Mouse (Mus musculus) right cerebral cortex, postnatal 25 days (tissue): Measurements from ENCODE around the gene Dcaf1.

ENCODE experiments used
- DNase-seq: peaks from one replicate; pipeline ENCODE4 v3.0.0; 2022

Dcaf1 gene

GRCm38 (mm10) chr9:106821618-106822380 is at the start of gene Dcaf1:
Dcaf1 (plus strand) TSS chr9:106821874.
- peak; percentile 89 for DNase-seq

GRCm38 (mm10) chr9:106776116-106776515 is 45.6 kb upstream of the Dcaf1 start:
- DNase-seq: no peak

GRCm38 (mm10) chr9:106777423-106777822 is 44.3 kb upstream of the Dcaf1 start:
- DNase-seq: no peak

- DNase-seq: no peak
Observed at GRCm38 (mm10) chr9:106778319-106778718, 43.4 kb upstream of the Dcaf1 start.

- DNase-seq: no peak
Observed at GRCm38 (mm10) chr9:106780086-106780485, 41.6 kb upstream of the Dcaf1 start.

- DNase-seq: no peak
Observed at GRCm38 (mm10) chr9:106783554-106783953, 38.1 kb upstream of the Dcaf1 start.

- DNase-seq: no peak
Observed at GRCm38 (mm10) chr9:106785206-106785605, 36.5 kb upstream of the Dcaf1 start.

- peak; percentile 4 for DNase-seq
Observed at GRCm38 (mm10) chr9:106787979-106788811, 33.5 kb upstream of the Dcaf1 start.

- DNase-seq: peak; percentile 85
Observed at GRCm38 (mm10) chr9:106788812-106789321, 32.8 kb upstream of the Dcaf1 start, which contains the start of gene Rad54l2. Rad54l2 (minus strand) TSS chr9:106789194.

- DNase-seq: no peak
Observed at GRCm38 (mm10) chr9:106789363-106789762, 32.3 kb upstream of the Dcaf1 start.

- DNase-seq: no peak
Observed at GRCm38 (mm10) chr9:106790831-106791230, 30.8 kb upstream of the Dcaf1 start.

GRCm38 (mm10) chr9:106806503-106806902 is 15.2 kb upstream of the Dcaf1 start:
- no peak for DNase-seq

GRCm38 (mm10) chr9:106818191-106818590 is 3.5 kb upstream of the Dcaf1 start:
- DNase-seq: no peak

- DNase-seq: peak; percentile 4
Observed at GRCm38 (mm10) chr9:106819201-106819600, 2.5 kb upstream of the Dcaf1 start.

- no peak for DNase-seq
Observed at GRCm38 (mm10) chr9:106821050-106821617, 540 bp upstream of the Dcaf1 start.

GRCm38 (mm10) chr9:106822381-106823104 is 869 bp downstream of the Dcaf1 start:
- peak; percentile 79 for DNase-seq

- DNase-seq: no peak
Observed at GRCm38 (mm10) chr9:106840569-106840968, 18.9 kb downstream of the Dcaf1 start.

GRCm38 (mm10) chr9:106842800-106843199 is 21.1 kb downstream of the Dcaf1 start:
- DNase-seq: no peak

- no peak for DNase-seq
Observed at GRCm38 (mm10) chr9:106856664-106857063, 35.0 kb downstream of the Dcaf1 start.

GRCm38 (mm10) chr9:106858036-106858435 is 36.4 kb downstream of the Dcaf1 start:
- DNase-seq: no peak

GRCm38 (mm10) chr9:106874216-106874615 is 52.5 kb downstream of the Dcaf1 start:
- no peak for DNase-seq

- DNase-seq: no peak
Observed at GRCm38 (mm10) chr9:106876666-106877065, 55.0 kb downstream of the Dcaf1 start.

- no peak for DNase-seq
Observed at GRCm38 (mm10) chr9:106879471-106879870, 57.8 kb downstream of the Dcaf1 start.
